Mouse (Mus musculus): ENCODE results near the gene Jmjd4.
A peak's percentile ranks its signal among the peaks of the same experiment; 100 is the strongest.

Jmjd4 gene

DNA sequence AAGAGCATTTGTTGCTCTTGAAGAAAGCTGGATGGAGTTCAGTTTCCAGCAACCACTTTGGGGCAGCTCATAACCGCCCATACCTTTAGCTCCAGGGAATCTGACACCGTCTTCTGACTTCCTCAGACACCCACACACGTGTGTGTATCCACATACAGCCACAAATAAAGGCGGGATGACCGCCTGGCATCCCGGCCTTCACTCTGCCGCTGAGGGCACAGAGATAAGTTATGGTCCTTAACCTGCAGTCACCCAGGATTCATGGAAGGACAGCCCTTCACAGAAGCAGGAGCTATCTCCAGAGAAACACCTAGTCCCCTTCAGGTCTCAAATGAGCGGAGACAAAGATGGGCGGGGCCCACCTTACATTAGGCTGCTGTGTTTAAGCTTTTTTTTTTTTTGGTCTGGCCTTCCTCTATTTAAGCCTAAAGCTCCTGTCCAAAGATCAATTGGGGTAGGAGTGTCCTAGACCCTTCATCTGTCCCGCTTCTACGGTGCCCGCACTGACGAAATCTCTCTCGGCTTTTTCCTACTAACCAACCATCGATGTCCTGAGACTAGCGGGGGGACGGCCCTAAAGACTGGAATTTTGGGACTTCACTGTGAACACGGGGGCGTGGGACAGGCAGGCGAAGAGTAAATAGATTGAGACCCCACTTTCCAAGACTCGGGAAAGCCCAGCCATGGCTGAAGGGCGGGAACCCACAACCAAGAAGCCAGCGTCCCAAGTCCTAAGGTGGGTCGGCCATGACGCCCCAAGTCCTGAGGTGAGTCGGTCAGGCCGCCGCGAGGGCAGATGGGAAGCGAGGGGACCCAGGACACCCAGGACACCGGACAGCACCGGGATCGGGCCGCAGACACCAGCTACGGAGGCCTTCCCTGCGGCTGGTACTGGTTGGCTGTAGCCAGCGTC, 21.8 kb downstream of the Jmjd4 start:
- DNase-seq: peak in 1 of 2 experiments; percentile 58

DNA sequence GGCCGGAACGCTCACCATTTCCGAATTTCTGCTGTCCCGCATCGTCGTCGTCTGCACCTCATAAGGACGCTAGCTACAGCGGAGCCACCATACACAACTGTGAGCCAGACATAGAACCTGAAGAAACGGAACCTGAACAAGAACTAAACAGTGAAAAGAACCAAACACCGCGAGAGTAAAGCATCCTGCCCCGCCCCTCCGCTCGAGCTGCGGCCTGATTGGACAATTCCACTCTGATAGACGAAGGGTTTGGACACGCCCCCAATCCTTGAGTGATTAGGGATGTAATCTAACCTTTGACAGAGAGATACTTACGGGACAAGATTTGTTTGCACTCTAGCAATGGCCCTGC, 22.5 kb downstream of the Jmjd4 start, which contains the start of gene Zfp867:
Gene Zfp867, minus strand, starts transcription at position 149 of the 352 bp plus-strand sequence.
- peak; percentile 88 to 94 for DNase-seq

DNA sequence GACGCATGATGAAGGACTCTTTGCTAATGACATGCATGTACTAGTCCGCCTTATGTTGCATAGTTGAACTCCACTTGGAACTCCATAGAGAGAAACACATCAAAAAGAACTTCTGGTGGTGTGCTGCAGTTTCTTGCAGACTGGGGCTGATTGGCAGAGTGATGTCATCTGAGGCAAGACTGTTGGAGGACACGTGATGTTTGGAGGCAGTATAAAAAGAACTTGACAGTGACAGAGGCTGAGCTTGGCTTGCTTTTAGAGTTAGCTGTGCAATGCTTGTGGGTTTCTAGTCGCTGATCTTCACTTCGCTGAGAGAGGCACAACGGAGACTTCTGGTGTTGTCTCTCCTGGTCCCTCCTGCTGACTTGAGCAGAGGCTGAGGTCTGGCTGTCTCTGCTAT, 27.4 kb downstream of the Jmjd4 start:
- no peak for DNase-seq

DNA sequence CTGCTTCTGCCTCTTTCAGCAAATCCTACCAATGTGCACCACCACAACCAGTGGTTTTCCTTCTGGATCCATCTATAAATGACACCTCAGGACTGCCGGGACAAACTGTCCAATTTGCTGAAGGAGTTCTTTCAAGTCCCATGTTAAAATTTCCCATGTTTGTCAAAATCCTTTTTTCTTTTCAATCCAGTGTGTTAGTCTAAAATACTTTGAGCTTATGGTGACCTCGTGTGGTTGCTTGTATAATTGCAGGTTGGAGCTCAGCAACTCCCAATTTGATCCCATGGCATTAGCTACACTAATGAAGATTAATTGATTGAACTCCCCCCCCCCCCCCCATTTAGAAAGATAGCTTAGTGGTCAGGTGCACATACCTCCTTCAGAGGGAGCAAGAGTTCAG, 33.4 kb downstream of the Jmjd4 start:
- DNase-seq: peak; percentile 46 to 73

DNA sequence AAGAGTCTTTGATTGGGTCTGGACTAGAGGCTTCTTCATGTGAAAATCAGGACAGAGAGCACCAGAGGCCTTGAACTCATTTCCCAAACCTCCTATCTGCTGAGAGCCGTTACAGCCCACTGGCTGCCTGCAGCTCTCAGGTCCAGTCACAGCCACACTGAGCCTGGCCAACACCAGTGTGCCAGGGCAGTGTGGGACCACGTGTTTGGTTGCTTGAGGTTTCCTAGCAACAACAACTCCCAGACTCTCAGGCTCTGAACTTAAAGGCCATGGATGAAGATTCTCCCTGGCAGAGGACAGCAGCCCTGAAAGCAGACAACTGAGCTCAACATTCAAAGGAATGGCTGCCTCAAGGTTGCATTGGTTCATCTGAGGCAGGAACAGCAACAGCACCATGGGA, 35.8 kb downstream of the Jmjd4 start:
- no peak for DNase-seq

DNA sequence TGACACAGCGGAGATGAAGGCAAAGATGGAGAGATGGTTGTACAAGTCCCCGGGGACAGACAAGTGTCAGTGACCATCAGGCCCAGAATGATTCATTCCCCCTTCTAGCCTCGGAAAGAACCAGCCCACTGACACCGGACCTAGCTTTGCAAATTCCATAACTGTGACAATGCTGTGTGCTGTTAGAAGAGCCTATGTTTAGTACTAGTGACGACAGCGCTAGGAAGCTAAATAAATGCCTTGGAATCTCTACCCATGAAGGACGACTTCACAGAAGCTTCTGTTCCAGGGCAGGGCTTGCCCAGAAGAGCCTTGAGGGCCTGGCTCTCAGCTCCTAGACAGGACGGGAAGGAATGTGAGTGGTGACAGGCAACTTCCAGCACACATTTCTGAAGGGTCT, 36.4 kb downstream of the Jmjd4 start:
- DNase-seq: no peak

DNA sequence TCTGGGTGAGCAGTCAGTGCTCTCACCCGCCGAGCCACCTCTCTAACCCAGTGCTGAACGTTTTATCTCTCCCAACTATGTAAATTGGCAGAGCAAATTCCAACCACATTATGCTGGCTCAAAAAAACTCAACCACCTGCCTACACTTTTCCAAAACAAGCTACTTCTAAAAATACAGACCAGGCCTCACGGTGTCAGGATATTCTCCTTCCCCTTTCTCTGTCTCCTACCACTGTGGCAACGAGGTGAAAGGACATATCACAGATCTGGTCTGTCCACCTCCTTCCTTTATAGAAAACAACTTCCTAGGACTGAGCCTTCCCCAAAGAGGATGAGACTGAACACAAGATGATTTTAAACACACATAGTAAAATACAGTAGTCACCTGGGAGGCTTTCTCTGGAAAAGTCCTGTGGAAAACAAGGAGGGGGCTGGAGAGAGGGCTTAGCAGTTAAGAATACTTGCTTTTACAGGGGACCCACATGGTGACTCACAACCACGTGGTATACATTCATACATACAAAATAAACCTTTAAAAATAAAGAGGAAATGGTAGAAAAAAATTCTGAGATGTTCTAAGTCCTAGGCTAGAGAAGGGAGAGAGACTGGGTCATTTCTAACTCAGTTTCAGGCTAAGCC, 46.9 kb downstream of the Jmjd4 start:
- DNase-seq: no peak

DNA sequence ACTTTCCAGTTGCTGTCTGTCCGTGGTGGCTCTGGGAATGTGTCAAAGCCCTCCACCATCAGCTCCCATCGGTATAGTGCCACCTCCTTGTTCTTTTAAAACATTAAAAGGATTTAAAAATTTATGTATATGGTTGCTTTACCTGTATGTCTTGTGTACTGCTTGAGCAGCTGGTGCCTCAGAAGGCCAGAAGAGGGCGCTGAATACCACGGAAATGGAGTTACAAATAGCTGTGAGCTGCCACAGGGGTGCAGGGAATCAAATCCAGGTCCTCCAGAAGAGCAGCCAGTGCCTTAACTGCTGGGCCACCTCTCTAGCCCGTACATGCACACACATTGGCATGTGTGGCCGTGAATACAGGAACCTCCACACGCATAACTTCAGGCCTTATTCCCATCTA, 47.9 kb downstream of the Jmjd4 start:
- DNase-seq: no peak

DNA sequence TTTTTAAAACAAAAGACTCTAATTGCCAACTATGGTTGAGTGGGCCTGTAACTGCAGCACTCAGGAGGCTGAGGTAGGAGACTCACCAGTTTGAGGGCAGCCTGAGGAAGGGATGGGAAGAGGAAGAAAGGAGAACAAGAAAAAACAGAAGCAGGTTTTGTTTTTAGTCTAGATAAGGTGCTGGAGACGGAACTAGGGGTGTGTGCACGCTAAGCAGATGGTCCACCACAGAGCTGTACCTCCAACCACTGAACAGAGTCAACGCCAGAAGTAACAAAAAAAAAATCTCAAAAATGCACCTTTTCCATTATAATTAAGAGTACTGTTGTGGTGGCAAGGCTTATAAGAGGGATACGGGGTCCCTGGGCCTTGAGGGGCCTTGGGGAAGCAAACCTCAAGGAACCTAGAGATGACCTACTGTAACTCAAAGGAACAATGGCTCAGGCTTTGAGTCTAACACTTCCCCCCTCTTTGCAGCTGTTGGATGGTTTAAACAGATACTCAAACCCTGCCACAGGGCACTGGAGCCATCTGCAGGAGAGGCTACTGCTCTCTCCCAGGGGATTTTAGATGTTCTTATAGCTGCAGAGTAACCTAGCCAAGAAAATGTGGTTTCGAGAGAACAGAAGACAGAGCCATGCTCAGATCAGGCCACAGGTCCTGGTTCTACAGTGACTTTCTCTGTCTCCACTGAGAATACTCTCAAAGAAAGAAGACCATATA, 52.3 kb downstream of the Jmjd4 start:
- no peak for DNase-seq

DNA sequence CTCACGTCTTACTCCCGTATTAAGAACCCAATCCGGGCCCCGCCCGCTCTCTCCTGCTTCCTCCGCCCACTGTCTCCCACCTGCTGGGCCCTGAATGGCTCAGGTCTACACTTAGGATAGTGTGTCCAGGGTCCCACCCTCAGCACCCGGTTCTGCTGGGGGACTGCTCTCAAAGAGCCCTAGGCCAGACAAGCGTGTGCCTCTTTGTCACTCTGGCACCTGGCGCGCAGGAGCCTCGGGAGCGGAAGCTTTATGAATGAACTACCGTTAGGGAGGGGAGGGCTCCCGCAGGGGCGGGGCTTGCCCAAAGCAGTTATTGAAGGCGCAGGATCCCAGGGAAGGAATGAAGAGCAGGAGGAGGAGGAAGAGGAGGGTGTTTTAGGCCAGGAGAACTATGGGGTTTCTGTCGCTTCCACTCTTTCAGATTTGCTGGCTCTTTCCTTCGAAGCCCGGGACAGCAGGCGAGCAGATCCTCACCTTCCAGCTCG, 55.5 kb downstream of the Jmjd4 start:
- peak; percentile 73 to 81 for DNase-seq

DNA sequence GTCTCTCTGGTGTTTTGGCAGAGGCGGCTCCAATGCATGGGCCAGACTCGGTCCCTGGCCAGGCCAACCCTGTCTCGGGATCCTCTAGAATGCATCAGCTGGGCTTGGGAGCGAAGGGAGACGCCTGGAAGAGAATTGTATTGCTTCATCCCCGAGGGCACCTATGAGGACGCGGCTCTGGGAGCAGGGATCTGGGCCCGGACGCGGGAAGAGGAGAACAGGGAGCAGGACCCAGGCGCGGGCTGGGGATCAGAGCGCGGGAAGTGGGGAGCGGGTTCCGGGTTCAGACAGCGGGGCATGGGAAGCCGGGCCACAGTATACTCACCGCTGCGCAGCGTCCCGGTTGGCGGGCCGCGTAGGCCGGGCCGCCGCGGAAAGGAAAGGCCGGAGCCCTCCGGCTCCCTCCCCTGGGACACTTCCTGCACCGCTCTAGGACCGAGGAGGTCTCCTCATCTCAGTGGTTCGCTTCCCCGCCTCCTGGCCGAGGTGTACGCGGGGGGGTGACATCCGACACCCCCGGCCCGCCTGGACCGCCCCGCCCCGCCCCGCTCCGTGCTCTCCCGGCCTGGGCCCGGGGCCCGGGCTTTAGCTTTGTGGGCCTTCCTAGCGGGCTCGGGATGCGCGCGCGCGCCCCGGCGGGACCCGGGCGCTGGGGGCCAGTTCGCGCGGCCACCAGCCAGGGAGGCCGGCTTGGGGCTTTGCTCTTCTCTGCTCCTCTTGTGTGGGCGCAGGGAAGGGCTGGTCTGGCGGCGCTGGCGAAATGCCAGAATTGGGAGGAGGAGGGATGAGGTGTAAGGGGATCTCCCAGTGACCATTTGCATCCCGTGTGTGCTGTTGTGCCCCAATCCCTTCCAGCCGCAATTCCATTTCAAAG, 56.2 kb downstream of the Jmjd4 start:
- peak; percentile 90 for DNase-seq

DNA sequence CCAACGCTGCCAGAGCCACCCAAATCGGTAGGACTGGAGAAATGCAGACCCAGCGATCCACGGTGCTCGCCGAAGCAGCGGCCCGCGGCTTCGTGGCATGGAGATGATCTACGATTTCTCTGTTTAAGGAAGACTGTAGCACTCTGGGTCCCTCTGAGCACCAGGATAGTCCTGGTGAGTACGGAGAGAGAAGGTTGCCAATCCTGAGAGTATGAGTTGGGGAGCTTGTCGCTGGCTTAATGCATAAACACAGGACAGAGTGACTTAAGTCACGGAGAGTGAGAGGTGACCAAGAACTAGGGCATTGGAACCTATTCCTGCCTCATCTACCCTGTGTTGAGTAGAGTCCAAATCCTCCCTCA, 56.8 kb downstream of the Jmjd4 start:
- no peak for DNase-seq

Measured in cerebellum, postnatal 25 days (tissue).